Mouse (Mus musculus): Measurements from ENCODE around the gene Tdrd1. TPM values are rescaled to one million over a fixed set of nuclear protein-coding genes. Genes with fewer than 3 reads are reported as not detected.

Tdrd1 gene
- polyA plus RNA-seq, 1 experiment from 2014 or later, result 0.39 TPM

DNA sequence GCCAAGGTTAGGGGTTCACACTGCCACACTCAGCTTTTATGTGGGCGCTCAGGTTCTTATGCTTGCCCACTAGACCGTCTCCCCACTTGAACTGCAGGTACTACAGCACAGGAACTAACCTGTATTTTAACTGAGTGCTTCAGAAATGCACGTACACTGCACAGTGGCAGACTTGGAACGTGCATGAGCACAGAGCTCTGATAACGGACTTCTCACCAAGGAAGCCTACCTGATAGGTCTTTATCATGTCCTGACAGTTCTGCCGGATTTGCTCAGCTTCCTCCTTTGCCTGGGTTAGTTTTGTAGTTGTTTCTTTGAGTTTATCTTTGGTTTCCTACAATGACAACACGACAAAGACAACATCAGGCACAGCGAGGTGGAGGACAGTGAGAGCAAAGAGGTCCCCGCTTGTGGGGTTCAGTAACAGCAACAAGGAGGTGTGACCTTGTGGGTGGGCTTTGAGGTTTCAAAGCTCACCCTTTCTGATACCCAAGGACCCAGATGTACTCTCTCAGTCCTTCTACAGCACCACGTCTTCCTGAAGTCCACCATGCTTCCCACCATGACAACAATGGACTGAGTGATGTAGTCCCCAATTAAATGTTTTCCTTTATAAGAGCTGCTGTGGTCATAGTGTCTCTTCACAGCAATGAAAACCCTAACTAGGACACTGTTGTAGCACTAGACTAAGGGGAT, 24.2 kb upstream of the Tdrd1 start:
- Histone ChIP-seq H3K27me3 (replicated peaks; ENCODE audit: control insufficient read depth, insufficient read depth, low read length) (no peaks in the 10 kb centered on the region), H3K9ac (ENCODE audit: low read length) (no peak overlapping the region), H3K36me3 (ENCODE audit: control insufficient read depth, insufficient read depth, low read length) (peaks cover 79% of the 10 kb centered on the region), H3K4me3 (ENCODE audit: low read depth, low read length) (no peak overlapping the region), H3K4me1 (ENCODE audit: control insufficient read depth, insufficient read depth, low read length) (no peaks in the 10 kb centered on the region), H3K4me2 (ENCODE audit: low read length) (no peak overlapping the region), H3K27ac (ENCODE audit: low read depth, low read length) (no peak overlapping the region), H3K9me3 (replicated peaks; ENCODE audit: control insufficient read depth, low read length) (no peaks in the 10 kb centered on the region)
- 88% methylated on average over 10 of the region's 10 CpGs for WGBS
- ATAC-seq (no peak), DNase-seq (ENCODE audit: low spot score) (no peak)

DNA sequence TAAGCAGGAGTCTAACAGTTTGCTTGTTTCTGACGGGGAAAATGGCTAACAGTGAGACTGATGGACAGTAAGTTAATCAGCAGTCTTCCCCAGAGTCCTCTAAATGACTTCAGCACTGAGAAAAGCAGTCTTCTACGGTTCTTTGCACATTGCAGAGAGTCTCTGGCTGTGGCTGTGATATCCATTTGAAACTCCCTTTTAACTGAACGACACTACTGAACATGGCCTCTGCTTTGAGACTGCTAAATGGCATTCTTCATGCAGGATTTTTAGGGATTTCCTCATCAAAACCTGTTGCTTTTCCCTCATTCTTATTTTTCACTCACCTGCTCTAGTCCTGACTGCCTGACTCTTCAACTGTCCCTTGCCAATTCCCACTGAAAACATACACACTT, 23.7 kb upstream of the Tdrd1 start:
- H3K4me1 ChIP-seq (ENCODE audit: control insufficient read depth, insufficient read depth, low read length), result no peaks in the 10 kb centered on the region
- no peaks in the 10 kb centered on the region for H3K9me3 ChIP-seq (replicated peaks; ENCODE audit: control insufficient read depth, low read length)
- H3K4me3 ChIP-seq (ENCODE audit: low read depth, low read length), result no peak overlapping the region
- peaks cover 82% of the 10 kb centered on the region for H3K36me3 ChIP-seq (ENCODE audit: control insufficient read depth, insufficient read depth, low read length)
- DNase-seq (ENCODE audit: low spot score), result no peak
- H3K9ac ChIP-seq (ENCODE audit: low read length), result no peak overlapping the region
- no peak overlapping the region for H3K4me2 ChIP-seq (ENCODE audit: low read length)
- H3K27me3 ChIP-seq (replicated peaks; ENCODE audit: control insufficient read depth, insufficient read depth, low read length), result no peaks in the 10 kb centered on the region
- ATAC-seq, result no peak
- WGBS, result 62% methylated on average over 3 of the region's 3 CpGs
- no peak overlapping the region for H3K27ac ChIP-seq (ENCODE audit: low read depth, low read length)

DNA sequence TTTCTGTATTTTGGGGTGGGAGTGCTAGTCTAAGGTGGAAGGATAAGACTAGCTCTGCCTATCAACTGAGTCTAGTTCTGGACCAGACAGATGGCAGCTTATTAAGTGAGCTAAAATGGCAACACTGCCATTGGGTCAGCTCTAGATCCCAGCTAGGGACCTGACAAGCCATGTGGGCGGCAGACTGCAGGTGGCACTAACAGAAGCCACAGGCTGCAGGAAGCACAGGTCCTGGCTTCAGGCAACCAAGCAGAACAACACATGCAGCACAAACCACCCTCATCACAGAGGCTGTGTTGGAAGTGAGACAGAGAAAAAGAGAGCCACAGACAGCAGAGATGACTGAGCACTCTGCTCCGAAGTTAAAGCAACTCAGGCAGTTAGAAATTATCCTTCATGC, 20.6 kb upstream of the Tdrd1 start:
- ATAC-seq, result no peak

DNA sequence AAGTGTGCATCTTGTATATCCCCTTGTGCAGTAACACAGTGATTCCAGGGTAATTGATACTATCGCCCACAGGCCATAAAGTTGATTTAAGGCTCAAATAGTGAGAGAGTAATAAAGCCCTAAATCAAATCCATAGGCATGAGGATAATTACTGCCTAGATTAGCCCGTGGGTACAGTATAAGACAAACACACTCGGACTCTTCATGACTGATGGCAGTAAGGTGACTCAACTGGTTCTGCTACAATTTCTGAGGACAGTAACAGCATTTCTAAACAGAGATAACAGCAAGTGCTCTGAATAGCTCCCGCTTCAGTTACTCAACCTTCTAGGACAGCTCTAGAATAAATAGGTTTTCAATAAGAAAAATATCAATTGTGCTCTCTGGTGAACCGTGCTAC, 18.9 kb upstream of the Tdrd1 start:
- H3K4me3 ChIP-seq (ENCODE audit: low read depth, low read length), result no peak overlapping the region
- H3K27ac ChIP-seq (ENCODE audit: low read depth, low read length), result no peak overlapping the region
- peaks cover 61% of the 10 kb centered on the region for H3K36me3 ChIP-seq (ENCODE audit: control insufficient read depth, insufficient read depth, low read length)
- no peak overlapping the region for H3K9ac ChIP-seq (ENCODE audit: low read length)
- DNase-seq (ENCODE audit: low spot score) (no peak), ATAC-seq (no peak)
- H3K4me2 ChIP-seq (ENCODE audit: low read length), result no peak overlapping the region
- H3K4me1 ChIP-seq (ENCODE audit: control insufficient read depth, insufficient read depth, low read length), result no peaks in the 10 kb centered on the region
- no peaks in the 10 kb centered on the region for H3K9me3 ChIP-seq (replicated peaks; ENCODE audit: control insufficient read depth, low read length)
- 90% methylated on average over 5 of the region's 5 CpGs for WGBS
- no peaks in the 10 kb centered on the region for H3K27me3 ChIP-seq (replicated peaks; ENCODE audit: control insufficient read depth, insufficient read depth, low read length)

More for the DNA sequence above, 20.6 kb upstream of the Tdrd1 start:
- H3K4me1 ChIP-seq (ENCODE audit: control insufficient read depth, insufficient read depth, low read length), result no peaks in the 10 kb centered on the region
- no peak overlapping the region for H3K4me2 ChIP-seq (ENCODE audit: low read length)
- 92% methylated on average over 2 of the region's 2 CpGs for WGBS
- peaks cover 75% of the 10 kb centered on the region for H3K36me3 ChIP-seq (ENCODE audit: control insufficient read depth, insufficient read depth, low read length)
- H3K9ac ChIP-seq (ENCODE audit: low read length), result no peak overlapping the region
- no peak overlapping the region for H3K27ac ChIP-seq (ENCODE audit: low read depth, low read length)
- H3K4me3 ChIP-seq (ENCODE audit: low read depth, low read length), result no peak overlapping the region
- no peak for DNase-seq (ENCODE audit: low spot score)
- H3K9me3 ChIP-seq (replicated peaks; ENCODE audit: control insufficient read depth, low read length), result no peaks in the 10 kb centered on the region
- H3K27me3 ChIP-seq (replicated peaks; ENCODE audit: control insufficient read depth, insufficient read depth, low read length), result no peaks in the 10 kb centered on the region

DNA sequence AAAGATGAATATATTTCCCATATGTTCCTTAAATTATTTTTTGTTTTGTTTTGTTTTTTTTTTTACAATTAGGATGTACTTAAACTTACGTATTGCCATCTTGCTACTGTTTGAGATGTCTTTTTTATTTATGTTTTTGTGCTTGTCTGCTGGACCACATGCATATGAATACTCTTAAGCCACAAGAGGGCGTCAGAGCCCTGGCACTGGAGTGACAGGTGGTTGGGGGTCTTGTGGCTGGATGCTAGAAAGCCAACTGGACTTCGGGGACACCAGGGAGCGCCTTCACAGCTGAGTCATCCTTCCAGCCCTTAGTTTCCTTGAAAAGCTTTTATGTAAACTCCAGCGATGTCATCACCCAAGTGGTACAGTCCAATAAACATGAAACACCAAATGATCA, 17.2 kb upstream of the Tdrd1 start:
- Histone ChIP-seq H3K36me3 (ENCODE audit: control insufficient read depth, insufficient read depth, low read length) (peaks cover 59% of the 10 kb centered on the region), H3K4me3 (ENCODE audit: low read depth, low read length) (no peak overlapping the region), H3K27me3 (replicated peaks; ENCODE audit: control insufficient read depth, insufficient read depth, low read length) (no peaks in the 10 kb centered on the region), H3K27ac (ENCODE audit: low read depth, low read length) (no peak overlapping the region), H3K4me2 (ENCODE audit: low read length) (no peak overlapping the region), H3K9me3 (replicated peaks; ENCODE audit: control insufficient read depth, low read length) (no peaks in the 10 kb centered on the region), H3K9ac (ENCODE audit: low read length) (no peak overlapping the region), H3K4me1 (ENCODE audit: control insufficient read depth, insufficient read depth, low read length) (no peaks in the 10 kb centered on the region)
- DNase-seq (ENCODE audit: low spot score) (peak; percentile 52), ATAC-seq (no peak)
- WGBS, result 59% methylated on average over 5 of the region's 5 CpGs

DNA sequence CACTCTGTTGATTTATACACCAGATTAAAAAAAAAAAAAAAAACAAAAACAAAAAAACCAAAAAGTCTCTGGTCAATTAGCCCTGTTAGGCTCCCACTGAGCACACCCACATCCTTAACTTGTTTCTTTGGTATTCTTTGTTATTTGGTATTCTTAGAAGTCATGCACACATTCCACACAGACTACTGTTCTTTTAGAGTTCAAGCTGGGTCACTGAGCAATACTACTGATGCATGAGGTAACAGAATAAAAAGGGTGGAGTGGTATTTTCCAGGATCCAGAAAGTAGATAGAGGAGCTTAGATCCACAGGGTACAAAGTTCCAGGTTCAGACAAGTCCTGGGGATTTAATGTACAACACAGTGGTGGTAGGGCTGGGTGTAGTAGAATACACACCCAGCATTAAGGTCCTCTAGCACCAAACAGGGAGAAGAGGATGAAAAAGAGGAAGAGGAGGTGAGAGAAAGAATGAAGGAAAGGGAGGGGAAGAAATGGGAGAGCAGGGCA, 15.3 kb upstream of the Tdrd1 start:
- Histone ChIP-seq H3K36me3 (ENCODE audit: control insufficient read depth, insufficient read depth, low read length) (peaks cover 46% of the 10 kb centered on the region), H3K9me3 (replicated peaks; ENCODE audit: control insufficient read depth, low read length) (no peaks in the 10 kb centered on the region), H3K27ac (ENCODE audit: low read depth, low read length) (no peak overlapping the region), H3K4me2 (ENCODE audit: low read length) (no peak overlapping the region), H3K4me1 (ENCODE audit: control insufficient read depth, insufficient read depth, low read length) (no peaks in the 10 kb centered on the region), H3K4me3 (ENCODE audit: low read depth, low read length) (no peak overlapping the region), H3K27me3 (replicated peaks; ENCODE audit: control insufficient read depth, insufficient read depth, low read length) (no peaks in the 10 kb centered on the region), H3K9ac (ENCODE audit: low read length) (no peak overlapping the region)
- DNase-seq (ENCODE audit: low spot score) (no peak), ATAC-seq (no peak)

DNA sequence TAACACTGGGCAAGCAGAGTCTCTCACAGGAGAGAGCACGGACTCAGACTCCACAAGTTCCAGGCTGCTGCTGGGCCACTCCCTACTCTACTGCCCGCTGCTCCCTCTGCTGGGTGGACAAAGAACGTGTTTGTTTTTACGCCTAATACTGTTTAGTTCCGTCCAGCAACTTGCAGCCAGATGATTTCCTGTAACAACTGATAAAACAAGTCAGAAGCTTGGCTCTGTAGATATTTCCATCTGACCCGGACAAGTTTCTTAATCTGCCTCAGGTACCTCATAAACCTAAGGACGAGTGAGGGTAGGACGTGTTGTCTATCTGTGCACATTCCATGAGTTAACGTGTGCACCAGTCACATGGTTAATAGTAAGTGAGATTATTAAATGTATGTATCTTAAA, 14.4 kb upstream of the Tdrd1 start:
- H3K4me2 ChIP-seq (ENCODE audit: low read length), result no peak overlapping the region
- H3K27me3 ChIP-seq (replicated peaks; ENCODE audit: control insufficient read depth, insufficient read depth, low read length), result no peaks in the 10 kb centered on the region
- H3K4me1 ChIP-seq (ENCODE audit: control insufficient read depth, insufficient read depth, low read length), result no peaks in the 10 kb centered on the region
- H3K36me3 ChIP-seq (ENCODE audit: control insufficient read depth, insufficient read depth, low read length), result peaks cover 42% of the 10 kb centered on the region
- no peak overlapping the region for H3K9ac ChIP-seq (ENCODE audit: low read length)
- no peak overlapping the region for H3K4me3 ChIP-seq (ENCODE audit: low read depth, low read length)
- DNase-seq (ENCODE audit: low spot score) (peak; percentile 44), ATAC-seq (no peak)
- no peaks in the 10 kb centered on the region for H3K9me3 ChIP-seq (replicated peaks; ENCODE audit: control insufficient read depth, low read length)
- 50% methylated on average over 9 of the region's 9 CpGs for WGBS
- H3K27ac ChIP-seq (ENCODE audit: low read depth, low read length), result no peak overlapping the region

DNA sequence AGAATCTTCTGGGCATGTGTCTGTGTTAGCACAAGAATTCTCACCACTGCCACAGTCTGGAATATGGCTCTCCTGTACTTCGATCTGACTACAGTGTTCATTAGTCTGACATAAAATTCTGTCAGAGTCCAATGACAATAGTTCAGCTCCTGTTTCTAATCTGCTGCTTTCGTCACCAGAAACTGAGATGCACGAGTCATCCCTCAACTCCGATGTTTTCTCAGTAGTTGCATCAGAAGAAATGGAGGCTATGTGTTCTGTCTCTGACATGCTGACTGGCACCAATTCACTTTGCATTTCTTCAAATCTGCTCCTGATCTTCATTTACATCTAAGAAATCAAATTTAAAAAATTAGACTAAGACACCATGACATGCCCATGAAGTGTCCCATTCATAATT, 12.6 kb upstream of the Tdrd1 start:
- no peak overlapping the region for H3K4me2 ChIP-seq (ENCODE audit: low read length)
- H3K9me3 ChIP-seq (replicated peaks; ENCODE audit: control insufficient read depth, low read length), result no peaks in the 10 kb centered on the region
- no peak for DNase-seq (ENCODE audit: low spot score)
- WGBS, result 89% methylated on average over 4 of the region's 4 CpGs
- no peak overlapping the region for H3K9ac ChIP-seq (ENCODE audit: low read length)
- H3K4me1 ChIP-seq (ENCODE audit: control insufficient read depth, insufficient read depth, low read length), result peaks cover 12% of the 10 kb centered on the region
- H3K36me3 ChIP-seq (ENCODE audit: control insufficient read depth, insufficient read depth, low read length), result peaks cover 25% of the 10 kb centered on the region
- no peak overlapping the region for H3K4me3 ChIP-seq (ENCODE audit: low read depth, low read length)
- no peaks in the 10 kb centered on the region for H3K27me3 ChIP-seq (replicated peaks; ENCODE audit: control insufficient read depth, insufficient read depth, low read length)
- ATAC-seq, result no peak
- no peak overlapping the region for H3K27ac ChIP-seq (ENCODE audit: low read depth, low read length)

DNA sequence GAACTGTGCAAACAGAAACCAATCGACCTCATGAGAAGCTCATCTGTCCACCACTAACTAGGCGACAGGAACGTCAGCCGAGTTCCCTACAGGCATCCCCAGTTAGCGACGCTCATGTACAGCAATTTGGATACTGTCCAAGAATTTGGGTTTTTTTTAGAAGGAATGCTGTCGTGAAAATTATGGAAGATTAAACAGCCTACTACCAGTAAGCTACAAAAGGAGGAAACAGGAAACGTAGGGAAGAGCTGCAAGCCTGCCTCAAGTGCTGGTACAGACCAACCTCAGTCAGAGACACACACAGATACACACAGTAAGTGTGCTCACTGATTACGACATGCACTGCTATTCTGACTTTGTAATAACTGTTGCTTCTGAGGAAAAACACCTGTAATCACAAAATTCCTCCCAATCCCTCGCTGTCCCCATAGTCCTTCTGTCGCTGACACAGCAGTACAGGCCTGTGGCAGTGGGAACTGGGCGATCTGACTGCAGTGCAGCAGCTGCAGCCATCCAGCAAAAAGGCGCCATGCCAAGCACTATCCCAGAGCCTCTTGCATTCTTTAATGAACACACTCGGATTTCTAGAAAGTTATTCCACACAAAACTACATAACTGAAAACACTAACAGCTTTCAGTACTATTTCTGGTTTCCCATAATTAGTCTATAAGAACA, 8.0 kb upstream of the Tdrd1 start:
- Histone ChIP-seq H3K27me3 (replicated peaks; ENCODE audit: control insufficient read depth, insufficient read depth, low read length) (no peaks in the 10 kb centered on the region), H3K36me3 (ENCODE audit: control insufficient read depth, insufficient read depth, low read length) (peaks cover 4% of the 10 kb centered on the region), H3K9me3 (replicated peaks; ENCODE audit: control insufficient read depth, low read length) (no peaks in the 10 kb centered on the region), H3K4me2 (ENCODE audit: low read length) (0 out of 2 replicates have a peak overlapping the region, but pooled peaks have one; percentile 4), H3K4me1 (ENCODE audit: control insufficient read depth, insufficient read depth, low read length) (peaks cover 22% of the 10 kb centered on the region), H3K4me3 (ENCODE audit: low read depth, low read length) (no peak overlapping the region), H3K9ac (ENCODE audit: low read length) (no peak overlapping the region), H3K27ac (ENCODE audit: low read depth, low read length) (no peak overlapping the region)
- peak; percentile 60 for DNase-seq (ENCODE audit: low spot score)
- 35% methylated on average over 14 of the region's 14 CpGs for WGBS
- ATAC-seq, result no peak
